Mouse (Mus musculus) heart, embryonic 14.5 days (tissue): Measurements from ENCODE around the gene Lipi. TPM values are rescaled to one million over a fixed set of nuclear protein-coding genes. Genes with fewer than 3 reads are reported as not detected.
A peak's percentile ranks its signal among the peaks of the same experiment; 100 is the strongest.

Experiments used
- ATAC-seq: fragments of 200-750 bp; cut with Nextera tagmentation; 2 replicates; pipeline ENCODE4 v1.8.0; 2017; ENCODE audit warnings: low read depth, moderate TSS enrichment; ENCODE audit not compliant: insufficient number of reproducible peaks, insufficient read depth, low FRiP score
- H3K27ac ChIP-seq, 2 experiments: fragments of 200-500 bp in 1 of 2; fragments of 300-500 bp in 1 of 2; sonication (generic) in 1 of 2; replicated peaks in 1 of 2; 2 replicates each; pipeline ENCODE4 v1.5.1; 2012 to 2014; ENCODE audit warnings: low read depth in 2 of 2, low read length in 2 of 2, control low read depth in 1 of 2, mild to moderate bottlenecking in 1 of 2, mixed read lengths in 1 of 2; ENCODE audit not compliant: control insufficient read depth in 1 of 2, insufficient read depth in 1 of 2
- H3K27me3 ChIP-seq: fragments of 300-500 bp; sonication (generic); 2 replicates; pipeline ENCODE4 v1.6.1; 2014; ENCODE audit warnings: mild to moderate bottlenecking, low read length, control low read depth; ENCODE audit not compliant: control insufficient read depth, insufficient read depth
- H3K36me3 ChIP-seq: fragments of 300-500 bp; sonication (generic); 2 replicates; pipeline ENCODE4 v1.6.1; 2014; ENCODE audit warnings: mild to moderate bottlenecking, control low read depth, low read length, mixed read lengths; ENCODE audit not compliant: control insufficient read depth, insufficient read depth
- H3K4me1 ChIP-seq, 2 experiments: fragments of 200-500 bp in 1 of 2; fragments of 300-500 bp in 1 of 2; sonication (generic) in 1 of 2; 2 replicates each; pipeline ENCODE4 v1.6.1; 2012 to 2014; ENCODE audit warnings: low read length in 2 of 2, control low read depth in 1 of 2, mixed read lengths in 1 of 2; ENCODE audit not compliant: control insufficient read depth in 2 of 2, insufficient read depth in 2 of 2
- H3K4me2 ChIP-seq: fragments of 300-500 bp; sonication (generic); 2 replicates; pipeline ENCODE4 v1.6.1; 2014; ENCODE audit warnings: mild to moderate bottlenecking, low read length
- H3K4me3 ChIP-seq, 2 experiments: fragments of 200-500 bp in 1 of 2; fragments of 300-500 bp in 1 of 2; sonication (generic) in 1 of 2; 2 replicates each; pipeline ENCODE4 v1.5.1; 2012 to 2014; ENCODE audit warnings: low read length in 2 of 2, mild to moderate bottlenecking in 2 of 2, control low read depth in 1 of 2, low read depth in 1 of 2, moderate library complexity in 1 of 2; ENCODE audit not compliant: control insufficient read depth in 1 of 2, insufficient read depth in 1 of 2
- H3K9ac ChIP-seq: fragments of 300-500 bp; sonication (generic); 2 replicates; pipeline ENCODE4 v1.6.1; 2014; ENCODE audit warnings: mild to moderate bottlenecking, low read length
- H3K9me3 ChIP-seq: fragments of 300-500 bp; sonication (generic); 2 replicates; pipeline ENCODE4 v1.6.1; 2016; ENCODE audit warnings: low read length, control low read depth; ENCODE audit not compliant: control insufficient read depth
- WGBS: fragments of 180-500 bp; shearing (Covaris S2); extraction: QIAGEN DNeasy Blood & Tissue Kit; methylation state at CpG from one replicate; pipeline ENCODE4 v1.1.7; 2014; 5-methylcytosine and 5-hydroxymethylcytosine counted together
- polyA plus RNA-seq: library from polyadenylated mRNA; unstranded; fragments of >200 nt; fragmentation: Nextera tagmentation; extraction: Ambion mirVana; gene quantifications from 2 replicates; pipeline ENCODE4 v1.2.1, GENCODE M21; 2014

Lipi gene
- not detected in 2 replicates for polyA plus RNA-seq

- Histone ChIP-seq H3K36me3 (no peaks in the 10 kb centered on the region), H3K9me3 (no peaks in the 10 kb centered on the region), H3K27ac (no peak within 1 kb of the TSS), H3K4me1 (no peaks in the 10 kb centered on the region; a peak in 1 of 4 replicates), H3K27me3 (no peaks in the 10 kb centered on the region), H3K4me2 (no peak within 1 kb of the TSS), H3K9ac (no peak within 1 kb of the TSS), H3K4me3 (no peak within 1 kb of the TSS)
- no peak for ATAC-seq
- WGBS: 85% methylated on average over 7 of the region's 7 CpGs
Measured at GRCm38 (mm10) chr16:75585961-75586360, at the start of gene Lipi. Lipi (minus strand) TSS chr16:75586061.

GRCm38 (mm10) chr16:75627862-75628261 is 42.0 kb upstream of the Lipi start:
- H3K36me3 ChIP-seq: no peaks in the 10 kb centered on the region
- WGBS: 71% methylated on average over 2 of the region's 2 CpGs
- ATAC-seq: no peak

GRCm38 (mm10) chr16:75617651-75618349 is 31.9 kb upstream of the Lipi start:
- Histone ChIP-seq H3K36me3 (no peaks in the 10 kb centered on the region), H3K27ac (no peak overlapping the region), H3K27me3 (no peaks in the 10 kb centered on the region), H3K9ac (no peak overlapping the region), H3K4me3 (no peak overlapping the region), H3K4me1 (no peaks in the 10 kb centered on the region), H3K4me2 (no peak overlapping the region), H3K9me3 (no peaks in the 10 kb centered on the region)
- no peak for ATAC-seq
- WGBS: 59% methylated on average over 2 of the region's 2 CpGs

More at GRCm38 (mm10) chr16:75627862-75628261, 42.0 kb upstream of the Lipi start:
- H3K4me1 ChIP-seq: no peaks in the 10 kb centered on the region
- no peak overlapping the region for H3K9ac ChIP-seq
- no peak overlapping the region for H3K4me3 ChIP-seq
- no peaks in the 10 kb centered on the region for H3K27me3 ChIP-seq
- no peaks in the 10 kb centered on the region for H3K9me3 ChIP-seq
- no peak overlapping the region for H3K27ac ChIP-seq
- H3K4me2 ChIP-seq: no peak overlapping the region

- Histone ChIP-seq H3K4me2 (no peak overlapping the region), H3K9me3 (no peaks in the 10 kb centered on the region), H3K36me3 (no peaks in the 10 kb centered on the region), H3K27ac (no peak overlapping the region), H3K4me1 (no peaks in the 10 kb centered on the region), H3K4me3 (no peak overlapping the region), H3K9ac (no peak overlapping the region), H3K27me3 (no peaks in the 10 kb centered on the region)
- no peak for ATAC-seq
Measured at GRCm38 (mm10) chr16:75612561-75612960, 26.7 kb upstream of the Lipi start.

- no peaks in the 10 kb centered on the region for H3K27me3 ChIP-seq
- H3K9ac ChIP-seq: no peak overlapping the region
- no peaks in the 10 kb centered on the region for H3K4me1 ChIP-seq
- no peak overlapping the region for H3K4me2 ChIP-seq
- H3K4me3 ChIP-seq: no peak overlapping the region
- no peaks in the 10 kb centered on the region for H3K36me3 ChIP-seq
- no peak overlapping the region for H3K27ac ChIP-seq
- WGBS: 66% methylated on average over 1 of the region's 1 CpGs
- H3K9me3 ChIP-seq: 0 out of 2 replicates have a peak, but pooled peaks cover 2% of the 10 kb centered on the region
- ATAC-seq: no peak
Measured at GRCm38 (mm10) chr16:75606415-75606814, 20.6 kb upstream of the Lipi start.

GRCm38 (mm10) chr16:75593501-75594183 is 7.8 kb upstream of the Lipi start:
- no peak for ATAC-seq
- WGBS: 19% methylated on average over 15 of the region's 15 CpGs
- peak overlapping the region; percentile 68 for H3K9ac ChIP-seq

GRCm38 (mm10) chr16:75592671-75593500 is 7.0 kb upstream of the Lipi start, which contains the start of gene Rbm11:
Rbm11 (plus strand) TSS chr16:75592844.
- H3K27ac ChIP-seq: no peak within 1 kb of the TSS
- peak within 1 kb of the TSS; percentile 68 for H3K9ac ChIP-seq
- ATAC-seq: peak; percentile 96
- H3K4me3 ChIP-seq: peak within 1 kb of the TSS; percentile 74 to 84
- H3K4me1 ChIP-seq: no peaks in the 10 kb centered on the region
- peak within 1 kb of the TSS; percentile 93 for H3K4me2 ChIP-seq
- H3K27me3 ChIP-seq: no peaks in the 10 kb centered on the region
- H3K9me3 ChIP-seq: no peaks in the 10 kb centered on the region
- WGBS: under 1% methylated on average over 52 of the region's 55 CpGs
- no peaks in the 10 kb centered on the region for H3K36me3 ChIP-seq

More at GRCm38 (mm10) chr16:75593501-75594183, 7.8 kb upstream of the Lipi start:
- Histone ChIP-seq H3K27ac (no peak overlapping the region), H3K4me1 (no peaks in the 10 kb centered on the region), H3K36me3 (no peaks in the 10 kb centered on the region), H3K27me3 (no peaks in the 10 kb centered on the region), H3K4me3 (peak overlapping the region; percentile 74 to 84; a peak in 3 of 4 replicates), H3K9me3 (no peaks in the 10 kb centered on the region), H3K4me2 (peak overlapping the region; percentile 93)
